Mouse (Mus musculus): ENCODE data around the gene Gm49353. TPM values are rescaled to one million over a fixed set of nuclear protein-coding genes. Genes with fewer than 3 reads are reported as not detected.

The Gm49353 gene
- polyA plus RNA-seq, 1 experiment = 0.11 TPM

Other genes starting within 250 kb of the Gm49353 start
- gene 2310057J18Rik, start 212.7 kb upstream of the Gm49353 start, polyA plus RNA-seq (2012; rRNA removed) = not detected in 2 replicates
- 0.25 and 0.36 TPM in 2 replicates for gene Soga3, start 55.1 kb upstream of the Gm49353 start, polyA plus RNA-seq (2012; rRNA removed)
- gene 9330159F19Rik, start 12.7 kb downstream of the Gm49353 start, polyA plus RNA-seq (2012; rRNA removed) = 7.5 and 8.4 TPM in 2 replicates
- gene Echdc1, start 114.2 kb downstream of the Gm49353 start, polyA plus RNA-seq (2012; rRNA removed) = 26.4 and 32.7 TPM in 2 replicates
- gene Rnf146, start 163.5 kb downstream of the Gm49353 start, polyA plus RNA-seq (2012; rRNA removed) = 63.8 and 67.7 TPM in 2 replicates

Data from urinary bladder, adult 2 months (tissue).